Mouse (Mus musculus) C2C12 (cell line): ENCODE results near the gene Trim13. TPM values are rescaled to one million over a fixed set of nuclear protein-coding genes. Genes with fewer than 3 reads are reported as not detected.

Source experiments
- H3K27me3 ChIP-seq: one replicate; pipeline ENCODE4 v1.6.1; 2011; ENCODE audit not compliant: control insufficient read depth, insufficient read depth, insufficient read length
- H3K36me3 ChIP-seq: one replicate; pipeline ENCODE4 v1.6.1; 2011; ENCODE audit not compliant: control insufficient read depth, insufficient read depth
- H3K4me3 ChIP-seq: one replicate; pipeline ENCODE4 v1.5.1; 2011; ENCODE audit warnings: mild to moderate bottlenecking, control low read depth; ENCODE audit not compliant: poor library complexity, insufficient read depth, severe bottlenecking
- H3K79me2 ChIP-seq: one replicate; pipeline ENCODE4 v1.6.1; 2011; ENCODE audit not compliant: control insufficient read depth, insufficient read depth
- H3K79me3 ChIP-seq: one replicate; pipeline ENCODE4 v1.6.1; 2011; ENCODE audit warnings: low read depth, control low read depth
- H3ac ChIP-seq: one replicate; pipeline ENCODE3; 2011; ENCODE audit warnings: low read depth; ENCODE audit not compliant: control insufficient read depth, insufficient read length
- CEBPB ChIP-seq: IDR thresholded peaks from one replicate; pipeline ENCODE4 v1.6.1; 2011; ENCODE audit warnings: low read depth, mild to moderate bottlenecking, control low read depth, moderate library complexity
- CTCF ChIP-seq: IDR thresholded peaks from one replicate; pipeline ENCODE4 v1.5.1; 2011; ENCODE audit not compliant: control insufficient read depth, insufficient read depth, insufficient read length
- FOSL1 ChIP-seq: IDR thresholded peaks from one replicate; pipeline ENCODE4 v1.8.0; 2011; ENCODE audit warnings: mild to moderate bottlenecking, low read length; ENCODE audit not compliant: poor library complexity, insufficient read depth, severe bottlenecking
- MAX ChIP-seq: IDR thresholded peaks from one replicate; pipeline ENCODE4 v1.6.1; 2011; ENCODE audit warnings: mild to moderate bottlenecking, control low read depth
- MYOD1 ChIP-seq: IDR thresholded peaks from one replicate; pipeline ENCODE4 v1.6.1; 2011; ENCODE audit warnings: low read depth; ENCODE audit not compliant: control insufficient read depth, insufficient read length
- MYOG ChIP-seq: IDR thresholded peaks from one replicate; pipeline ENCODE4 v1.6.1; 2011; ENCODE audit not compliant: control insufficient read depth, insufficient read length; ENCODE audit errors: extremely low read depth
- USF1 ChIP-seq: IDR thresholded peaks from one replicate; pipeline ENCODE4 v1.6.1; 2011; ENCODE audit warnings: low read depth, mild to moderate bottlenecking, control low read depth, moderate library complexity
- polyA plus RNA-seq: library from polyadenylated mRNA; unstranded; fragments of >200 nt; fragmentation: generic; extraction: Trizol; gene quantifications from one replicate; pipeline ENCODE4 v1.2.1, GENCODE M21; 2012; ENCODE audit warnings: missing spikeins

Trim13 gene
- polyA plus RNA-seq, 1 experiment = 2.9 TPM

DNA sequence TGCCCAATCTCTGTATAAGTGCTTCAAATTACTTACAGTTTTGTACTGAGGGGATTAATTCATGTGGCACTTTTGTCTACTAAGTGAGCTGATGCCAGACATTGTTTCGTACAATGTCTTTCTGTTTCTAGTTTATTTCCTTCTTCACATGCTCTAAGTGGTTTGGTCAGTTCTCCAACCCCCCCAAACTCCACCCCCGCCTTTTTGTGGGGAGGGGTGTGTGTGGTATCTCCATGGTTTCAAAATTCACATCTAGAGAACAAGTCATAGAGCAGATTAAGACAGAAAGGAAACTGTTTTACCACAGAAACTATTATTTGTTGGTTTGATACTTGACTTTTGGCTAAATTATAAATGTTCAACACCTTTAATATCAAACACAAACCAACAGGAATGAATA is 22.3 kb downstream of the Trim13 start:
- peaks cover 13% of the 10 kb centered on the region for H3K36me3 ChIP-seq

DNA sequence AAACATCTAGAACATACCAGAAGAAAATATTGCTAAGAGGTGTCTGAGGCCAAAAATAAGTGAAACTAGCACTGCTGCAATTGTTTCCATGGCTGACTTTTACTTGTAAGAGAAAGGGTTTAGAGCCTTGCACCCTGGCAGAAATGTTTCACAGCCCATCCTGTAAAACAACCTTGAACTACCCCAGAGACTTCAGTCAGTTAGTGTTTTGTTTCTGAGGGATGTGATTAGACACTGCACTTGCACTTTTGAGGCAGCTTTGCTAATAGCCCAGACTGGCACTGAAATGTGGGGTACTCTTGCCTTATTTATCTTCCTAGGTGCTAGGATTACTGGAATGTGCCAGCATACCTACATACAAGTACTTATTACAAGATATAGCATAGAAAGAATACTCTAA is 37.9 kb downstream of the Trim13 start:
- TF ChIP-seq USF1 (no peak), MYOD1 (no peak), CEBPB (no peak), MYOG (no peak), MAX (no peak), FOSL1 (no peak), CTCF (no peak)
- Histone ChIP-seq H3K27me3 (no peaks in the 10 kb centered on the region), H3K79me3 (peaks cover 73% of the 10 kb centered on the region), H3K4me3 (no peak overlapping the region), H3K79me2 (peaks cover 99% of the 10 kb centered on the region), H3K36me3 (peaks cover 78% of the 10 kb centered on the region), H3ac (no peak overlapping the region)

More for the DNA sequence above, 22.3 kb downstream of the Trim13 start:
- no peak overlapping the region for H3ac ChIP-seq
- no peaks in the 10 kb centered on the region for H3K27me3 ChIP-seq
- no peak overlapping the region for H3K4me3 ChIP-seq
- TF ChIP-seq USF1 (no peak), CTCF (no peak), MYOD1 (no peak), CEBPB (no peak), MAX (no peak), MYOG (no peak), FOSL1 (no peak)
- no peaks in the 10 kb centered on the region for H3K79me3 ChIP-seq
- H3K79me2 ChIP-seq = no peaks in the 10 kb centered on the region

DNA sequence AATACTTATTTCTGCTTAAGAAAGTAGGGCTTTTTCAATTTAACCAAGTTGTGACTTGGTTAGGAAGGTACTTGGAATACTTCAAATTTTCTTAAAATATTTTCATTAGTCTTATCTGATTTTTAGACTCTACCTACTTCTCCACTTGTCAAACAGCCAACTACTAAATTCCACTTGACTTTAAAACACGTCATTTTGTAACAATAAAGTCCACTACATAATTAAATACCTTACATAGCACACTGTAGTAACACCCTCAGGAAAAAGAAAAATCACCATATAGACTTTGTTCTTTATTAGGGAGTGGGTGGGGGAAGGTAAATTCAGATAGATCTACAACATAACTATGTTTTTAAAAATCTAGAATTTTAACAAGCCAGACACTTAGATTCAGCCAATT is 44.6 kb downstream of the Trim13 start:
- Histone ChIP-seq H3K27me3 (no peaks in the 10 kb centered on the region), H3K36me3 (peaks cover 43% of the 10 kb centered on the region), H3K79me3 (peaks cover 94% of the 10 kb centered on the region), H3K4me3 (no peak overlapping the region), H3K79me2 (peaks cover 99% of the 10 kb centered on the region), H3ac (no peak overlapping the region)
- TF ChIP-seq USF1 = no peak

GRCm38 (mm10) chr14:61645547-61645946 is 47.5 kb downstream of the Trim13 start:
- TF ChIP-seq CTCF = no peak
- TF ChIP-seq CEBPB = no peak
- no peak for TF ChIP-seq FOSL1
- TF ChIP-seq MAX = no peak
- no peak for TF ChIP-seq USF1
- no peak for TF ChIP-seq MYOG
- no peak for TF ChIP-seq MYOD1
- peaks cover 25% of the 10 kb centered on the region for H3K36me3 ChIP-seq
- H3ac ChIP-seq = no peak overlapping the region
- peaks cover 97% of the 10 kb centered on the region for H3K79me2 ChIP-seq
- H3K27me3 ChIP-seq = no peaks in the 10 kb centered on the region
- peaks cover 70% of the 10 kb centered on the region for H3K79me3 ChIP-seq
- H3K4me3 ChIP-seq = peak overlapping the region; percentile 6

DNA sequence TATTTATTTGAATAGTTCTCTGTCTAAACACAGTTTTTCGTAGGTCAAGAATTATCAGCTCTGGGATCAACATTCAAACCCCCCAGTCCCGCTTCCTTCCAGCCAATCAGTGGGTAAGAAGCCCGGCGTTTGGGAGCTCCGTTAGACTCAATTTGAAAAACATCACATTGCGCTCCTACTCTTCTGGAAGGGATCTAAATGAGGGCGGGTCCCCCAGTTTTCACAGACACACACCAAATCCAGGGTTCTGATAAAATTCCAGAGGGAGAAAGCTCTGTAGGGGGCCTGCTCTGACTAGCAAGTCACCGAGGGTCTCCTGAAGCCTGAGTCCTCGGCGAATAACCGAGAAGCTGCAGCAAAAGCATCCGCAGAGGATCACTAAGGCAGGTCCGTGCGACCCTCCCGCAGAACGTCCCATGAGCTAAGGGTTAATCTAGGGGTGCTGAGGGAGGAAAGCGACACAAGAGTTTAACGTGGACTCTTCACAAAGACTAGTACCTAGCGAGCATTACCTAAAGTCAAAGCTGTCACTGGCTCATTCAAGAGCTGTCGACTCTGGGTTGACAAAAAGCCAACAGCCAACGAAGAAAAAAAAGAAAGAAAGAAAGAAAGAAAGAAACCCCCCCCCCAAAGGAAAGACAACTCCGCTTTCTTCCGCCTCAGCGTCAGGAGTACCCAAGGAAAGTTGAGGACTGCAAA is 49.3 kb downstream of the Trim13 start:
- peak overlapping the region; percentile 93 for H3ac ChIP-seq
- H3K36me3 ChIP-seq = peaks cover 11% of the 10 kb centered on the region
- H3K79me2 ChIP-seq = peaks cover 79% of the 10 kb centered on the region
- TF ChIP-seq USF1 (no peak), FOSL1 (no peak)
- H3K4me3 ChIP-seq = peak overlapping the region; percentile 84
- H3K27me3 ChIP-seq = no peaks in the 10 kb centered on the region
- peaks cover 59% of the 10 kb centered on the region for H3K79me3 ChIP-seq

- no peak for TF ChIP-seq MYOD1
- TF ChIP-seq MYOG = no peak
- TF ChIP-seq CTCF = no peak
- TF ChIP-seq MAX = no peak
- TF ChIP-seq CEBPB = no peak
- no peak for TF ChIP-seq FOSL1
- no peak for TF ChIP-seq USF1
- Histone ChIP-seq H3K79me3 (peaks cover 52% of the 10 kb centered on the region), H3K79me2 (peaks cover 71% of the 10 kb centered on the region), H3K4me3 (peak overlapping the region; percentile 84), H3K36me3 (peaks cover 4% of the 10 kb centered on the region), H3ac (peak overlapping the region; percentile 93), H3K27me3 (no peaks in the 10 kb centered on the region)
Observed at GRCm38 (mm10) chr14:61647881-61648684, 50.0 kb downstream of the Trim13 start.
